Mouse (Mus musculus) olfactory bulb, adult 2 months (tissue): ENCODE measurements around the gene Tcta. TPM values are rescaled to one million over a fixed set of nuclear protein-coding genes. Genes with fewer than 3 reads are reported as not detected.

ENCODE experiments used
- H3K27ac ChIP-seq: fragments of 200-500 bp; 2 replicates; pipeline ENCODE4 v1.5.1; 2012; ENCODE audit warnings: low read depth, low read length; ENCODE audit not compliant: insufficient read depth
- H3K4me1 ChIP-seq: fragments of 200-500 bp; 2 replicates; pipeline ENCODE4 v1.6.1; 2012; ENCODE audit warnings: low read length; ENCODE audit not compliant: control insufficient read depth, insufficient read depth
- H3K4me3 ChIP-seq: fragments of 200-500 bp; 2 replicates; pipeline ENCODE4 v1.5.1; 2012; ENCODE audit warnings: mild to moderate bottlenecking, low read depth, low read length, moderate library complexity; ENCODE audit not compliant: insufficient read depth
- CTCF ChIP-seq: fragments of 200-500 bp; IDR thresholded peaks from 2 replicates; pipeline ENCODE4 v1.5.1; 2012; ENCODE audit warnings: low read depth, mild to moderate bottlenecking, low read length, moderate library complexity; ENCODE audit not compliant: insufficient read depth
- POLR2A ChIP-seq: fragments of 200-500 bp; IDR thresholded peaks from 2 replicates; pipeline ENCODE4 v1.6.1; 2012; ENCODE audit warnings: mild to moderate bottlenecking, low read depth, low read length, moderate library complexity; ENCODE audit not compliant: insufficient read depth
- WGBS: fragments of 180-500 bp; shearing (Covaris S2); methylation state at CpG from one replicate; pipeline ENCODE4 v1.1.7; 2018; 5-methylcytosine and 5-hydroxymethylcytosine counted together
- polyA plus RNA-seq: library from polyadenylated mRNA; stranded (reverse); fragments of >200 nt; gene quantifications from 2 replicates; pipeline ENCODE4 v1.2.4, GENCODE M21; 2012; ENCODE audit warnings: low replicate concordance; ENCODE audit not compliant: missing spikeins, insufficient read depth, insufficient read length

Gene Tcta
- polyA plus RNA-seq, 1 experiment, result not detected

DNA sequence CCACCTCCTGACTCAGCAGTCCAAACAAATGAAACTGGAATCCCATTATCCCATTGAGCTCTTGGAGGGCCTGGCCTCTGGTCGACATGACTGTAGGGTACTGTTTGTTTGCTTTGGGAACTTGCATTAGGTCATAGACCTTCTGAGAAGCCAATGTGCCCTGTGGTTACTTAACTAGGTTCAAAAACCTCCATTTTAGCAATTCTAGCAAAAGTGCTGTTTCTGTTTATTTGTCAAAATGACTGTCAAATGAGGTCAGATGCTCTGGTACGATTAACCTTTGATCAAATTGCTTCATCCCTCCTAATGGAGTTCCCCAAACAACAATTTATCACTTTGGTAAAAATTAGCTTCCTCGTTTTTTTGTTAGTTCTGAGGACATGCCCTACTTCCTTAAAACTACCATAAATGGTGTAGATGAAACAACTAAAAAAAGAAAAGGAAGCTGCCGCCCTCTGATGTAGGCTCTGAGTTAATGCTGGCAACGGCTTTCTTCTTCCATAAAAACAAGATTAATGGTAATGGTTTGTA lies 36.4 kb upstream of the Tcta start:
- WGBS, result 29% methylated on average over 5 of the region's 5 CpGs
- Histone ChIP-seq H3K27ac (no peak overlapping the region), H3K4me1 (peaks cover 17% of the 10 kb centered on the region)

DNA sequence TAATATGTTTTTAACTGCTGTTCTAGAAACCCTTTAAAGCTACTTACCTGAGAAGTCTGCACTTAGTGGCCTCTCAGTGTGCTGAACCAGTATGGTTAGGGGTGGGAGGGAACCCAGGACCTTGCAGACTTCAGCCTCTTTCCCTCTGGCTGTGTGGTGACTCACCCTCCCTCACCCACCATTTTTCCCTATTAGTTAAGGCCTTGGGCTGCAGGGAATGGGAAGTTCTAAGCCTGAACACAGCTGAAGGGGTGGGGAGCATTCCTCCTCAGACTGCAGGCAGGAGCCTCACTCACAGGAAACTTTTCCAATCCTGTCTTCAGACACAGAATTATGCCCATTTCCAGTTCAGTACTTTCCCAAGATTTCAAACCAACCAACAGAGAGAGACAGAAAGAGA lies 35.8 kb upstream of the Tcta start:
- TF ChIP-seq CTCF (no peak), POLR2A (no peak)
- no peak overlapping the region for H3K27ac ChIP-seq
- no peak overlapping the region for H3K4me3 ChIP-seq

More for the DNA sequence above, 36.4 kb upstream of the Tcta start:
- TF ChIP-seq POLR2A (no peak), CTCF (no peak)
- no peak overlapping the region for H3K4me3 ChIP-seq

DNA sequence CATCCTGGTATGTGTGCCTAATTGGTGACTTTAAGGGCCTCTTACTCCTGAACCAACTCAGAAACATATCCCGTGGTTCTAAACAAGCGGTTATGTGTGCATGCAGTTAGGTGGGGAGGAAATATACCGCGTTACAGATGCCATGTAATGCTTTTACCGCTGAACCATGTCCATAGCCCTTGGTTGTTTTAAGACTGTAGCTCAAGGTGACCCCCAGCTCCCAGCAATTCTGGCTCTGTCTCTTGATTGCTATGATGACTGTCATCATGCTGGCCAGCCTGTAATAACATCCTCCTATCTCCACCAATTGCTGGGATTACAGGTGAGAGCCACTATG lies 35.1 kb upstream of the Tcta start:
- 94% methylated on average over 5 of the region's 5 CpGs for WGBS
- Histone ChIP-seq H3K27ac (no peak overlapping the region), H3K4me3 (no peak overlapping the region), H3K4me1 (peaks cover 15% of the 10 kb centered on the region)
- TF ChIP-seq CTCF (no peak), POLR2A (no peak)

More for the DNA sequence above, 35.8 kb upstream of the Tcta start:
- H3K4me1 ChIP-seq, result peaks cover 17% of the 10 kb centered on the region

DNA sequence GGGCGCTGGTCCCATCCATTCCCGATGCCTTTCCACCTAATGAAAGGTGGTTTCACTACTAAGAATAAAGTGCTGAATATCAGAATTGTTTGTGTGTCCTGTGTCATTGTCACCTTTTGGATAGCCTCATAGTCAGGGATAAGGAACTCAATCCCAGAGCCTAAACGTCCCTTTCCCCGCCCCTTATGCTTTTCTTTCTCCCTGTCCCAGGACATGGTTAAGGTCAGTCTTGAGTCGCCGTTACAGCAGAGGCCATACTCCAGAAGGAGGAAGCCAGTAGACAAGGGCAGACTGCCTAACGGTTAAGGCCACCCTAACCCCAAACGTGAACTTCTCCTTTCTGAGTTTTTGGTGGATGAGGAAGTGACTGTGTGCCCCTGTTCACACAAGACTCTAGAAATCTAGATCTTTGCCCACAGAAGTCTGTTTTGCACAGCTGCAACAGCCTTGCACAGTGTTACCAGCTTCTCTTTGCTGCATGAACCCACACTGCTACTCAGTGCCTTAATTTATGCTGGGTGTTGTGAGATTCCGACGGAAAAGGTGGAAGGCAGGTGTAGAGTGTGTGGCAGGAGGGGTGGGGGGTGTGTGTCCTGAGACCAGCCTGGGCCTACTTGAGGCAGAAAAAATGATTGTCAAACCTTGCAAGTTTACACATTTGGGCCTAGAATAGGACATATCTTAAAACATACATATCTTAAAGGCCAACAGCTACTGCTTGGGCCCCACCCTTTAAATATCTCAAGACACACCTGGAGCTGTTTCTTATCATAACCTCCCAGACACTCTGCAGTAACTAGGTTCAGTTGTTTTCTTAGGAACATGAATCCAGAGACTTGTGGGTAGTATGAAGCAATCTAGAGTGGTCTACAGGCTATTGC lies 34.5 kb upstream of the Tcta start:
- peaks cover 14% of the 10 kb centered on the region for H3K4me1 ChIP-seq
- H3K4me3 ChIP-seq, result peak overlapping the region; percentile 68
- 65% methylated on average over 10 of the region's 10 CpGs for WGBS
- no peak for TF ChIP-seq POLR2A
- no peak overlapping the region for H3K27ac ChIP-seq

GRCm38 (mm10) chr9:108339886-108340257 lies 33.9 kb upstream of the Tcta start:
- peak overlapping the region; percentile 77 for H3K27ac ChIP-seq
- TF ChIP-seq CTCF (no peak), POLR2A (no peak)
- WGBS, result 17% methylated on average over 20 of the region's 20 CpGs

GRCm38 (mm10) chr9:108338886-108339781 lies 33.2 kb upstream of the Tcta start, which contains the start of gene Gpx1:
Gpx1 (plus strand) TSS chr9:108338903.
- TF ChIP-seq POLR2A (peak; percentile 77), CTCF (no peak)
- H3K27ac ChIP-seq, result peak within 1 kb of the TSS; percentile 77
- under 1% methylated on average over 49 of the region's 49 CpGs for WGBS

More at GRCm38 (mm10) chr9:108339886-108340257, 33.9 kb upstream of the Tcta start:
- Histone ChIP-seq H3K4me3 (peak overlapping the region; percentile 68), H3K4me1 (peaks cover 14% of the 10 kb centered on the region)

GRCm38 (mm10) chr9:108338551-108338885 lies 32.6 kb upstream of the Tcta start:
- peaks cover 14% of the 10 kb centered on the region for H3K4me1 ChIP-seq
- H3K27ac ChIP-seq, result peak overlapping the region; percentile 49; the same call in 1 of the 2 replicates
- no peak overlapping the region for H3K4me3 ChIP-seq
- TF ChIP-seq CTCF (no peak), POLR2A (no peak)
- WGBS, result 19% methylated on average over 6 of the region's 6 CpGs

More at GRCm38 (mm10) chr9:108338886-108339781, 33.2 kb upstream of the Tcta start, which contains the start of gene Gpx1:
- H3K4me3 ChIP-seq, result peak within 1 kb of the TSS; percentile 68
- H3K4me1 ChIP-seq, result peaks cover 14% of the 10 kb centered on the region

DNA sequence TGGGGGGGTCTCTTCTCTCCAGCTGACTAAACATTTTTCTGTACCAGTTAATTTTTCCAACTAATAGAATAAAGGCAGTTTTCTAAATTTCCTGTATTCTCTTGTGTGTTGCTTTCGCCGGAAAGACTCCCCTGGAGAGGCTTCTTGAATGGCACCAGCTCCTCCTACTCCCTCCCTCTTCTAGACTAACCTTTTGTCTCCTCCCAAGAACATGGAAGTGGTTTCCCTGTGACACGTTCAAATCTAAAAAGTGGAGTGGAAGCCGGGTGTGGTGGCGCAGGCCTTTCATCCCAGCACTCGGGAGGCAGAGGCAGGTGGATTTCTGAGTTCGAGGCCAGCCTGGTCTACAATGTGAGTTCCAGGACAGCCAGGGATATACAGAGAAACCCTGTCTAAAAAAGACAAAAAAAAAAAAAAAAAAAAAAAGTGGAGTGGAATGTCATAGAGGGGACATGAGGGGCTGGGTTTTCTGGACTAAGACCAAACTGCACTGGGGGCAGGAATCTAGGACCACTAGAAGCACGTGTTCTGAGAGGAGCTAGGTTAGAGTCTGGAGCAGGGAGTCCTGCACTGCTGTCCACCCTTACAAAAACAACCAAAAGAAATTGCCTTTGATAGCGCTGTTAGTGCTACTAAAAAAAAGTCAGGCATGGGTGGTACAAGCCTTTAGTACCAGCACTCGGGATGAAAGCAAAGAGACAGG lies 32.0 kb upstream of the Tcta start:
- Histone ChIP-seq H3K27ac (peak overlapping the region; percentile 49; the same call in 1 of the 2 replicates), H3K4me3 (no peak overlapping the region), H3K4me1 (peaks cover 14% of the 10 kb centered on the region)
- 55% methylated on average over 10 of the region's 10 CpGs for WGBS
- TF ChIP-seq POLR2A (no peak), CTCF (no peak)
